Mouse (Mus musculus) erythroblast, embryonic 14.5 days (primary cell): ENCODE measurements around the gene Trim65. TPM values are rescaled to one million over a fixed set of nuclear protein-coding genes. Genes with fewer than 3 reads are reported as not detected.

Experiments used
- H3K27me3 ChIP-seq: 2 replicates; pipeline ENCODE4 v1.6.1; 2012; ENCODE audit warnings: inconsistent platforms; ENCODE audit not compliant: control insufficient read depth
- H3K36me3 ChIP-seq: 2 replicates; pipeline ENCODE4 v1.6.1; 2012; ENCODE audit warnings: mild to moderate bottlenecking, inconsistent platforms; ENCODE audit not compliant: control insufficient read depth
- H3K4me1 ChIP-seq: 2 replicates; pipeline ENCODE4 v1.6.1; 2012; ENCODE audit warnings: inconsistent platforms; ENCODE audit not compliant: control insufficient read depth
- H3K4me3 ChIP-seq: replicated peaks from 2 replicates; pipeline ENCODE3; 2012; ENCODE audit warnings: moderate library complexity, mild to moderate bottlenecking, inconsistent platforms
- H3K9me3 ChIP-seq: 2 replicates; pipeline ENCODE4 v1.6.1; 2012; ENCODE audit warnings: low read length, inconsistent platforms, mixed read lengths; ENCODE audit not compliant: control insufficient read depth
- GATA1 ChIP-seq: IDR thresholded peaks from 2 replicates; pipeline ENCODE4 v1.6.1; 2012; ENCODE audit warnings: low read length, inconsistent platforms, mixed read lengths
- TAL1 ChIP-seq: IDR thresholded peaks from 3 replicates; pipeline ENCODE4 v1.6.1; 2012; ENCODE audit warnings: low read length, inconsistent platforms, mixed read lengths
- polyA plus RNA-seq: library from polyadenylated mRNA; stranded (reverse); fragments of >175 nt; gene quantifications from 2 replicates; pipeline ENCODE4 v1.2.3, GENCODE M21; 2012

Trim65 gene
- polyA plus RNA-seq, 1 experiment: 0.04 TPM

DNA sequence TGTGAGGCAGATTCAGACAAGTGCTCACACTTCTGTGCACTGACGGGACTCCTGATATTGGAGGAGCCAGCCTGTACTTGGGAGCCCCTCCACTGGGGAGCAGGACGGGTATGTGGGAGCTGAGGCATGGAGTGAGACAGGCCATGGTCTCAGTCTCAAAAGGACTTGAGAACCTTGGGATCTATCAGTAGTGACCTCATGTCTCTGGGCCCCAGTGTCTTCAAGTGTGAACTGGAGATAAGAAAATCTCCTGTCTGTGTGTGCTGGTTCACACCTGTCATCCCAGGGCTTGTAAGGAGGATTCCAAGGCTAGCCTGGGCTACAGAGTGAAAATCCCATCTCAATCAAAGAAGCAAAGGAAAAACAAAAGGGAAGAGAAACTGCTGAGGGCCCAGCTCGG is 12.5 kb upstream of the Trim65 start:
- Histone ChIP-seq H3K36me3 (peaks cover 70% of the 10 kb centered on the region), H3K9me3 (no peaks in the 10 kb centered on the region), H3K4me1 (peaks cover 66% of the 10 kb centered on the region), H3K27me3 (no peaks in the 10 kb centered on the region), H3K4me3 (peak overlapping the region; percentile 15)
- TF ChIP-seq GATA1: peak; percentile 47
- TF ChIP-seq TAL1: peak; percentile 62

DNA sequence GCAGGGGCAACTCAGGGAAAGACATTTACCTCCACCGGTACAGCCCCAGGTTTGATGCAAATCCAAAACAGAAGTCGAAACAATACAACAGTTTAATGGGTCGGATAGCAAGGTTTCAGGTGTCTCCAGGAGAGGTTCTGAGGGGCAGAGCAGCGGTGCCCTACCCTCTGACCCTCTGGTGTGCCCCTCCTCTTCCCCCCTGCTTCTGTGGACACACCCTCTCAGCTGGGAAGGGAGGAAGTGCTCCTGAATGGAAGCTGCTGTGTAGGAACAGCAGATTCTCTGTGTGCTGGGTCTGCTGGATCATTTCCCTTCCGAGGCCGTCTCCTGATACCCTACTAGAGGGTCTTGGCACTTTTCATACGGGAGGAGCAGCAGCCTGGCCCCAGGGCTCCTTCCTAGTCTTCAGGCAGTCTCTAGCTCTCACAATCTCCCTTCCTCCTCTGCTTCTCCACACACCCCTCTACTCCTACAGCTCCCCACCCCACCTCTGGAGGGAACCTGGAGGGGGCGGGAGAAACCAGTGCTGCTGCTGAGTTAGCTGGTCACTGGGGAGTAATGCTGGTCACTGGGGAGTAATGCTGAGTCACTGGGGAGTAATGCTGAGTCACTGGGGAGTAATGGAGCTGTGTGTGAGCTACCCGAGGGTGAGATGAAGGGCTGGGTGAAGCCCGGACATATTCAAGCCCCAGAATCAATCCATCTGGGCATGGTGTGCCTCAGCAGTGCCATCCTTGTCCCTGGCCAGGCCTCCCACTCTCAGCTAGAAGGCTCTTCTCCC is 11.5 kb upstream of the Trim65 start:
- peaks cover 60% of the 10 kb centered on the region for H3K36me3 ChIP-seq
- H3K27me3 ChIP-seq: no peaks in the 10 kb centered on the region
- peak overlapping the region; percentile 30 for H3K4me3 ChIP-seq
- TF ChIP-seq TAL1: no peak
- no peak for TF ChIP-seq GATA1
- H3K9me3 ChIP-seq: no peaks in the 10 kb centered on the region
- peaks cover 76% of the 10 kb centered on the region for H3K4me1 ChIP-seq

DNA sequence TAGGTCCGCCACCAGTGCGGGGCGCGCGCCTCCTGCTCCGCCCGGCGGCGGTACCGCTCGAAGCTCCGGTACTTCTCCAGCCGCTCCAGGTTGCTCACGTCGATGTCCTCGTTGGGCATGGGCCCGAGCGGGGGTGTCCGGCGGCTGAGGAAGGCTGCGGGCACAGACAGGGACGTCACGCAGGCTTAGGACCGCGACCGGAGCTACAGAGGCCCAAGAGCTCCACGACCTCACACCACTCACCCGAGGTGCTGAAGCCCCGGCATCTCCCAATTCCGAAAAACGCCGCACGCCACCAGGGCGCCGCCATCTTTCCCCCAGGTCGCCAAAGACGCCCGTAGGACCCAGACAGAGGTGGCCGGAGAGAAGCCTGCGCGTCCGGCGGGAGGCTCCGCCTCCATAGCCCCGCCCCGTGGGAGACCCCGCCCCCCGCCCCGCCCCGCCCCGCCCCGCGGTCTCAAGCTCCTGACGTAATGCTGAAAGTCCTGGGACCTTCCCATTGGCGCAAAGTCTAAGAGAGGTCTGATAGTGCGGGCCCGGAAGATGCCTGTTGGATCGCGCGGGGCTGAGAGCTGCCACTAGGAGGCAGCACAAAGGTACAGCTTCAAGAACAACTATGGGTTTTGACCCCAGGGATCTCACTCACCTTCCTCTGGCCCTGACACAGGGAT is 7.7 kb upstream of the Trim65 start, which contains the start of gene Mrpl38:
TSS of gene Mrpl38 (minus strand) at position 401 of the 671 bp plus-strand sequence.
- no peaks in the 10 kb centered on the region for H3K9me3 ChIP-seq
- H3K36me3 ChIP-seq: peaks cover 55% of the 10 kb centered on the region
- H3K4me1 ChIP-seq: peaks cover 67% of the 10 kb centered on the region
- H3K4me3 ChIP-seq: peak within 1 kb of the TSS; percentile 91
- H3K27me3 ChIP-seq: no peaks in the 10 kb centered on the region
- no peak for TF ChIP-seq GATA1
- no peak for TF ChIP-seq TAL1

DNA sequence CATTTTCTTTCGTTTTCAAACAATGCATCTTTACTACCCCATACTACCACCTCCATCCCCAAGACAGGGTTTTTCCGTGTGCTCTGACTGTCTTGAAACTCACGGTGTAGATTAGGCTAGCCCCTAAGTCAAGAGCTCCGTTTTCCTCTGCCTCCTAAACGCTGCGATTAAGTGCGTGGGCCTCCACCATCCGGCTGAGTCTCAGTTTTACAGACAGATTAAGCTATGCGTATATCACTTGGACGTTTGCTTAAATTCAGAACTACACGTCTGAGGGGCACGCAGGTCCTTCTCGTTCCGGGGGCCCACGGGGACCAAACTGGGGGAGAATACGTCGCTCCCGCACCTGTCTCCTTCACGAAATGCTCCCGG is 7.2 kb upstream of the Trim65 start:
- H3K4me1 ChIP-seq: peaks cover 62% of the 10 kb centered on the region
- H3K4me3 ChIP-seq: peak overlapping the region; percentile 91
- no peaks in the 10 kb centered on the region for H3K27me3 ChIP-seq
- H3K9me3 ChIP-seq: no peaks in the 10 kb centered on the region
- peaks cover 53% of the 10 kb centered on the region for H3K36me3 ChIP-seq
- TF ChIP-seq TAL1 (no peak), GATA1 (no peak)

DNA sequence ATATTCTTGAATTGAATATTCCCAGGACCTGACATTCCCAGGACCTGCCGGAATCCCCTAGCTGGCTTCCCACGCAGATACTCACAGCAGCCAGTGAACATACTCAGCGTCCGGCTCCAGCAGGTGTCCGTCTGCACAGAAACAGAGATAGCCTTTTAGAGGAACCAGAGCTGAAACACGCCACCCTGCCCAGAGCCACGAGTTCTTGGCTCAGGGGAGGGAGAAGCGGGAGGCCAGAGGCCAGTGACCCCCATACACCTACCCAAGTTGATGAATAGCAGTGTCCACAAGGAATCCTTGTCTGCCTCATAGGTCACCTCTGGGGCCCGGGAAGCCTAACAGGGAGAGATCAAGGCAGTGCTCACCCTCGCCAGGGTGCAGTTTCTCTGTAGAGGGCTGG is 3.2 kb upstream of the Trim65 start:
- peaks cover 54% of the 10 kb centered on the region for H3K36me3 ChIP-seq
- peaks cover 56% of the 10 kb centered on the region for H3K4me1 ChIP-seq
- TF ChIP-seq TAL1 (no peak), GATA1 (no peak)
- H3K27me3 ChIP-seq: peaks cover 14% of the 10 kb centered on the region
- H3K9me3 ChIP-seq: no peaks in the 10 kb centered on the region
- H3K4me3 ChIP-seq: no peak overlapping the region

DNA sequence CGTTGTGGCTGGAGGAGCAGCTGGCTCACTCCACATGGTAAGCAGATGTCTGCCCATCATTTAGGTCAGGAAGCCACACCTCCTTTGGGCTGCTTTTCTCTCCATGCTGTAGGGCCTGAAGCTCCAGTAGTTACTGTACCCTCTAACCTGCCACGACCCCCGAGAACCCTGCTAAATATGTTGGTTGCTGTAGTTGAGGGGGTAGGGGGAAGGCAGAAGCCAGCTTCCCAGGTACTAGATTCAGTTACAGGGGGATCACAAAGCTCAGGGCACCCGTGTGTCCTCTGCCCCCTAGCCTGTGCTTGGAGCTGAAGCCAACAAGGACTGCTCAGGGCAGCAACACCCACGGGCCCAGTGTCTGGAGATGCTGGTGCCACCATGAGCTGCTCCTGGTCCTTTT is 2.6 kb upstream of the Trim65 start:
- peaks cover 14% of the 10 kb centered on the region for H3K27me3 ChIP-seq
- H3K4me1 ChIP-seq: peaks cover 55% of the 10 kb centered on the region
- no peak for TF ChIP-seq TAL1
- TF ChIP-seq GATA1: no peak
- H3K4me3 ChIP-seq: no peak overlapping the region
- no peaks in the 10 kb centered on the region for H3K9me3 ChIP-seq
- H3K36me3 ChIP-seq: peaks cover 54% of the 10 kb centered on the region

DNA sequence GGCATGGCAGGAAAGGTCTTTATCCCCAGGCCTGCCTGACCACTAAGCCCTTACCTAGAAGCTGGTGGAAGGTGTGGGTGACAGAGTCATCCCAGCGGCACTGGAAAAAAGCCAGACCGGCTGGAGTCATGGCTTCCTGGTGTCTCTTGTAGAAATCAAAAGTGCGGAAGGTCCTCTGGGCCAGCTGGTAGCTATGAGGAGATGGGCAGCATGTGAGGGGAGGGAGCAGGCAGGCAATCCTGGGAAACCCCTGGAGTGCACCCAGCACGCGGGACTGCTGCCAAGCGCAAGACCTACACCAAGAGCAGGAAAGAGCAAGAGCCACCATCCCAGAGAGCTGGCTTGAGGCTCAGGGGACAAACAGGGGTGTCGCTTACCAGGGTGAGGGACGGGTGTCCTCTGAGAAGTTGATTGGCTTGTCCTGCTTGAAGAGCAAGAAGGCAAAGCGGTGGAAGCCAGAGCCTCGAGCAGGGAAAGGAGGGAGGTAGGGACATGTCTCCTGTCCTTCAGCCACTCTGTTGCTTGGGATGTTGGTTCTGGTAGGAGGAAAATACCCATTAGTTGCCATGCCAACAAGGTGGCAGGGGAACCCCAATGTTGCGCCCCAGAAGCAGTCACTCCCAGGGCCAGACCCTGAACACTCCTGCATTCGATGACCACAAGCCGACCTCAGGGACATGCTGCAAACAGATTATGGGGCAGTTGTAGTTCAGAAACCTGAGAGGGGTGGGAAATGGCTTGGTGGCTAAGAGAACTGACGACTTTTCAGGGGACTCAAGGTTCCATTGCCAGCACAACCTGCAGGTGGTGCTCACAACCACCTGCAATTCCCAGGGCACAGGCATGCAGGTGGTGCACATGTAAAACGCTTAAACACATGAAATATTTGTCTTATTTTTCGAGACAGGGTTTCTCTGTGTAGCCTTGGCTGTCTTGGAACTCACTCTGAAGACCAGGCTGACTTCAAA is 1.7 kb upstream of the Trim65 start:
- TF ChIP-seq TAL1 (no peak), GATA1 (no peak)
- H3K9me3 ChIP-seq: no peaks in the 10 kb centered on the region
- H3K27me3 ChIP-seq: peaks cover 14% of the 10 kb centered on the region
- peaks cover 54% of the 10 kb centered on the region for H3K36me3 ChIP-seq
- peaks cover 53% of the 10 kb centered on the region for H3K4me1 ChIP-seq
- H3K4me3 ChIP-seq: no peak overlapping the region

DNA sequence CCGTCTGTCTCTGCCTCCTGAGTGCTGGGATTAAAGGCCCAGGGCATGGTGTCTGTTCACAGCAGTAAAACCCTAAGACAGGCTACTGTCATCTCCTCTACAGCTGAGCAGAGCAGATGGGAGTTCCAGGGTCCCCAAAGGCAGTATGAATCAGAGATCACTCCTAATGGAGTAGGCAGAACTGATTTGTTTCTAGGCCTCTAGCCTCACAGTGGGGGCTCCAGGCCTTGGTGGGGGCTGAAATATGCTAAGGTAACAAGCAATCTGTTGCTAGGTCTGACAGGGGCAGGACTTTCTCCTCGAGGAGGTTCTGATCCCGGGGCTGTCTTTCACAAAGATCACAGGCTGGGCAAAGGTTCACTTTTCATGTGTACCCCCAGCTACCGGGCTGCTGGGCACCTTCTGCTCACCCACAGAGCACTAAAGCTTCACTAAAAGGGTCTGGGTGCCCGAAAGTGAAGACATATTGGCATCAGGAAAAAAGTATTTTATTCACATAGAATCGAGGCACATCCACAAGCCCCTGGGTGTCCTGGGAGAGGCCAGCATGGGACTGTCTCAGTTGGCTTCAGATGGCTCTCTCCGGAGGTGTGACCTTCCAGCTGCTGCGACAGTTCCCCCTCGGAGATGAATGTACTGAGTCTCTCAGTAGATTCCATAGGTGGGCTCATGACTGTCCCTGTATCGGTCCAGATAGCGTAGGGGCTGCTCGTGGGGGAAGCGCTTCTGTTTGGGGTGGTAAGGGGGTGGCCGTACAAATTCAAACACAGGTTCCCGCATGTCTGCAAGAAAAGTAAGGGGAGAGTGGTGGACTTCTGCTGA is 632 bp upstream of the Trim65 start:
- Histone ChIP-seq H3K9me3 (no peaks in the 10 kb centered on the region), H3K27me3 (peaks cover 14% of the 10 kb centered on the region), H3K36me3 (peaks cover 49% of the 10 kb centered on the region), H3K4me1 (peaks cover 55% of the 10 kb centered on the region), H3K4me3 (peak overlapping the region; percentile 71)
- TF ChIP-seq GATA1 (no peak), TAL1 (no peak)
